Mouse (Mus musculus) embryonic stem cell, embryonic (primary cell): ENCODE measurements at regions not wholly inside any gene's neighbourhood (a gene's known extent, or its start where the extent isn't known, plus 50 kb on each side); places are given as distances from the start of the nearest gene placed in this dataset.
"Not testable (repeated sequence)": the region's sequence is repeated elsewhere in the genome, so short reads cannot be mapped to it uniquely, and the experiment has no call there.

Experiments
- CTCF ChIA-PET, 4 experiments: fragments of 300-600 bp in 2 of 4; fragments of 350-600 bp in 2 of 4; sonication (Branson Sonifier 250); formaldehyde crosslinking; loops; one replicate each; lab custom pipeline; 2022; ENCODE audit warnings: inconsistent platforms in 2 of 4; lab: Charles Lee
- POLR2A ChIA-PET, 4 experiments: fragments of 300-600 bp in 2 of 4; fragments of 350-600 bp in 2 of 4; sonication (Branson Sonifier 250); formaldehyde crosslinking; loops; one replicate each; lab custom pipeline; 2022; ENCODE audit warnings: antibody characterized with exemption in 4 of 4, inconsistent platforms in 1 of 4; lab: Charles Lee

DNA sequence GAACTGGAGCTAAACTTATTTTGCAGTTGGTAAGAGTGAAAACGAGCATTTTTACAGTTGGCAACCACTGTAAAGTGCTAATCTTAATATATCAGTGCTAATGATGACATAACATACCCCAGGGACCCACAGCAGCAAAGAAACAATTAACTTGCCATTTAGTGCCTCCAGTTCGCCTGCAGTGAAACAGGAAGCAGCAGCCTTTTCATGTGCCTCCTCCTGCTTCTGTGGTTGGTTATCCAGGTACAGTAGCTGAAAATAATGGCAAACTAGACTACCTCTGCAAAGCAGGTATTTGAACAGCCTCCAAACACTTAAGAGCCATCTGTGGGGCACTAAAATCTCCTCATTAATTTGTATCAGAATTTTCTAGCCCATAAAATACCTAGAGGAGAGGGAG, 584.8 kb upstream of the Pfkp start:
- POLR2A ChIA-PET, result no interaction called here
- CTCF ChIA-PET, result no interaction called here

DNA sequence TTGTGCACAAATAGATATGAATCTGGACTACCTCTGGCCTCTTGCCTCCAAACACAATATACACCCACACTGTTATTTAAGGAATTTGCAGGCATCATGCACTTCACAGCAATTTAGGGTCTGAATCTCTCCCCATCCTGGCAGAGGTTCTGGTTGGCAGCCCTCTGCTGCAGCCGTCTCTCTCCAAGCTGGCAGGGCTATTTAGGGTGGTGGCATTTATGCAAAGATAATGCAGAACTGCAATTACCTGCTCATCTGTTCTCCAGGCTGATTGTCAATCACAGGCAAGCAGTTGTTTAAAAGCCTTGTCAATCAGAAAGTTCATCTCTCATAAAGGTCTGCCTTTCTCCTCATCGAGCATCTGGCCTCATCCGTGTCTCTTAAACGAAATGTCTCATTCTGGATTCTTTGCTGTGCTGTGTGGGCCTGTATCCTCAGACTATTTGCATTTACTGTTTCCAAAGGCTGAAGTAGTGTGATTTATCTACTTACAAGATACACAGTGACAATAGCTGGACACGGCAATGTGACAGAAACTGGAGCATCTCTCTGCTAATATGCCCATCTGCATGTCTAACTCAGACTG, 558.1 kb upstream of the Pfkp start:
- POLR2A ChIA-PET, result no interaction called here
- CTCF ChIA-PET, result no interaction called here

DNA sequence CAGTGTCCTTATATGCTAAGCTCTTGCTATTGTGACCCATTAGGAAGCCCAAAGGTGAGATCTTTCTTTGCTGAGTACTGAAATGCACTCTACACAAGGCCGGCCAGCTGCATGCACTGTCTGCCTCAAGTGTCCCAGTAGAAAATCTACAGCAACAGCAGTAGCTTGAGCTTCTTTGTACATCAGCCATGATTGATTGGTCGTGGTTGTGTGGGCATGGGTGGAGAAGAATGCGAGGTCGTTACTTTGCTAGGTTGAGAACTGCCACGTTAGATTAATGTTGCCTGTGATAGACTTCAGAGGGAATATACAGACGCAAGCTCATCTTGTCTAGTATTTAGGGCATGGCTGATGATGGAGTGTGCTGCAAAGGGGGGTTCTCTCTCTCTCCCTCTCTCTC, 547.4 kb upstream of the Pfkp start:
- CTCF ChIA-PET, result no interaction called here
- POLR2A ChIA-PET, result interaction anchor here in 1 of 4 experiments (0.6 kb wide), 1 partner anchor 296 kb away, joined by 4 read pairs; no protein-coding TSS in a partner anchor

DNA sequence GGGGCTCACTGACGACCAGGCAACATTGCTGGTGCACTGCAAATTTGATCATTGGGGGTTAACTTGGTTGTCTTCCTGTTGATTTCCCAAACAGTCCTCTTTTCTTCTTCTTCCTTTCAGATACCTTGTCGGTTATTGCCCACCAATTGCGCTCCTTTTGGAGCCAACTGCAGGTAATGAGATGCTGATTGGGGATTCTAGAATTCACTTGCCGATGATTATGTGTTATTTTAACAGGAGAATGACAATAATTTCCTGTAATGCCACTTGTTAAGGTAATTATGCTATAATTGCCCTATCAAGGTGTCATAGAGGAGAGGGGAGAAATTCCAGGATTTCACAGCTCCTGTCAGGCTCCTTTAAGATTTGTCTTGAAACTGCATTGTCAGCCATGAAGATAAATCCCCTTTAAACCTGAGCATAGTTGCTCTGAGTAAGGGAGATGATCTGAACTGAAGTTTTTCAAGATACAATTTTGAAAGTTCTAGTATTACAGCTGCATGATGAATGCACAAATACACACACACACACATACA, 533.7 kb upstream of the Pfkp start:
- ChIA-PET POLR2A (no interaction called here), CTCF (no interaction called here)

DNA sequence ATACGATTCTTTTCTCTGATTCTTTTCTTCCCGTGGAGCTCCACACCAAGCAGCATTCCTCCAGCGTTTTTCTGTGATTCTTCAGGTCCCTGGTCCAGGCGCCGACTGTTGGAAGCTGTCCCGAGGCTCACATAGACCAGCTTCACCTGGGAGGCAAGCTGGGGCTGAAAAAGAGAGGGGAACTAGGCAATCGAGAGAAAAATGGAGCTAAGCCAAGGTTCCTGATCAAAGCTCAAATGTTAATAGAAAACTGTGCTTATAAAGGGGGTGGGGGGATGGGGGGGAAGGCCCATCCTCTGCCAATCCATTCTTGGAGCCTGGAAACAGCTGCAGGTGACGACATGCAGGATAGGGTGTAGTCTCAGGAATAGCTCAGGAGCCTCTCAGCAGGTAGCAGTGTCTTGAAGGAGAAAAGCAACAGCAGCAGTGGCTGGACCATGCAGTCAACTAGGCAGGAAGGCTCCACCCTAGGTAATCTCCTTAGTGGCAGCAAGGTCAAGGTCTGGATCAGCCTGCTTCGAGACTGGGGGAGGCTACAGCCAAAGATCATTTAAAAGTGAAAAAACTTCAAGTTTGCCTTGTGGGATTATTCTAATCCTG, 527.1 kb upstream of the Pfkp start:
- ChIA-PET CTCF (no interaction called here), POLR2A (interaction anchor here in 1 of 4 experiments (0.8 kb wide), 1 partner anchor 542 kb away, joined by 3 read pairs; no protein-coding TSS in a partner anchor)

DNA sequence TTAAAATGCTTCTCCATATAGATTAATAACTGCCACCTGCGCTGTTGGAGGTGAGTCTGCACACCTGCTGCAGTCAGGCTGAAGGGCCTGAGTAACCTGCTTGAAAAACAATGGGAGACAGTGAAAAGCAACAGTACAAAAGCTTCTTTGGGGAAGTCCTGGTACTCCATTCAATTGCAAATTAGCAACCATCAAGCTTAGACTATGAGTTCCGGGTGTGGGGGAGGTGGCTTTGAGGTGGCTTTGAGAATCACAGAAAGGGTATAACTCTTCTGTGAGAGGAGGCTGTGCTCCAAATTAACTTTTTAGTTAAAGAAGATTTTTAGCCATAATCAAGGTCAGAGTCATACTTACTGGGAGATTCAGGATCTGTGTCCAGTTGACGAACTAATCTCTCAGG, 521.5 kb upstream of the Pfkp start:
- POLR2A ChIA-PET, CTCF ChIA-PET: not testable (repeated sequence)

DNA sequence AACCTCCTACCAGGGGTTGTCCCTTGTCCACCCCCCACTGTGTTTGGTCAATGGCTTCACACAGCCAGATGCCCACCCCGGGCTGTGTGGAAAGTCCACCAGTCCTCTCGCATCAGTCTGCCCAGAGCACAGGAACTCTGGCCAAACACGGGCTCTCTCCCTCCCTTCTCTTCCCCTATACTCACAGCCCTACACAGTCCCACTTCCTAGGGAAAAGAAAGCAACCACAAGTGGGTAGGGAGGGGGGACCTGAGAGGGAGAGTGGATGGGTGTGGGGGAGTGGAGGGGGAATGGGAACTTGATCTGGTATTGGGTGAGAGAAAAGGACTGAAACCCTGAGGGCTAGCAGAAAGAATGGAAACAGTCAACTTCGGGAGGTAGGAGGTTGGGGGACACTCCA, 497.8 kb upstream of the Pfkp start:
- POLR2A ChIA-PET, result no interaction called here

DNA sequence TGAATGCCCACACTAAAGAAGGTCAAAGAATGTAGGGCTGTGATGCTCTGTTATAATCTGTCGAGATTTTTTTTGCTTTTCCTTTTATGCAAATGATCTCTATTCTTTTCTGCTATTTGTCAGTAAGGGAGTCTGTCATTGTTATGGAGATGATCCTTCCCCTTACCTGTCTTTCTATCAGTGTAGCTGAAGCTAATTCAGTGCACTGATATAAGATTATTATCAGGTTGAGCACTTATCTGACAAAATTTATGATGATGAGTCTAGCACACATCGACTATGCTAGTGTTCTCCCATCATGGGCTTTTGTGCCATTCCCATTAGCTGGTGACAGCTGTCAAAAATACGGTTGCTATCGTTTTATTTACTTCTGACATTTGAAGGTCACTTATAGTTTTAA, 462.0 kb upstream of the Pfkp start:
- CTCF ChIA-PET, result no interaction called here
- POLR2A ChIA-PET, result no interaction called here

More for the DNA sequence above, 497.8 kb upstream of the Pfkp start:
- CTCF ChIA-PET, result no interaction called here

DNA sequence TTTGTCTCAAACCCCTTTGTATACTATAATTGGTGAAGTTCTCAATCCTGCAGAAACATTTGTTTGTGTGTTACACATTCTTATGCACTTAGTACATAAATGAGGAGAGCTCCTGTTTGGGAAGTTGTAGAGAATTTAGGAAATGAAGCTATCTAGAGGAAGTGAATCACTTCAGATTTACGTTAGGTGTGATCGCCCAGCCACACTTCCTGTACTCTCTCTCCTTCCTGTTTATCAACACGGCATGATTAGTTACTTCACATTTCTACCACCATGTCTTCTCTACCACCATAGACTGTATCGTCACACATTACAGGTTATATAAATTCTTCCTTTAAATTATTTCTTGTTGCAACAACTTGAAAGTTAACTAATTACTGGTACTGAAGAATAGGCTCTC, 454.7 kb upstream of the Pfkp start:
- CTCF ChIA-PET, result no interaction called here
- POLR2A ChIA-PET, result no interaction called here

DNA sequence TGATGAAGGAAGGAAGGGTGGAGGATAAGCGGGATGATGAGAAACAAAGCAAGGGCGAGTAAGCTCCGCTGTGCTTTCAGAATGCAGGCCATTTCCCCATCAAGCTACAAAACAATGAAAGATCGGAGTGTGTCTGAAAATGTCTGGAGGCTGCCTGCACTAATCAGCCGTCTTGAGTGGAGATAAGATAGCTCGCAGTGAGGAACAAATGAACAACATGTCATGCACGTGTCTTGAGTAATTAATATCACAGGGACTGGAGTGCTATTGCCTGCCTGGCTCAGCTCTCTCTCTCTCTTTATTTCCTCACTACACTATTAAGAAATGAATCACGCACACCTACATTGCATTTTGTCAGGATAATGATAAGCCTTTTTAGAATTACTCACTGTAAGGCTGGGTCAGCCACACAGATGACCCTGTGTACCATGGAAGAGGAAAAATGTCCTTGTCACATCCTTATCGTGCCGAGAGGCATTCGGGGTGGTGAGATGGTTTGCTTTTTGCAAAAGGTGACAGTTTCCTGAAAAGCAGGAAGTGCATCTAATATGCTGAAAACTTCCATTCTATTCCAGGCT, 444.6 kb upstream of the Pfkp start:
- POLR2A ChIA-PET, result no interaction called here
- CTCF ChIA-PET, result no interaction called here

DNA sequence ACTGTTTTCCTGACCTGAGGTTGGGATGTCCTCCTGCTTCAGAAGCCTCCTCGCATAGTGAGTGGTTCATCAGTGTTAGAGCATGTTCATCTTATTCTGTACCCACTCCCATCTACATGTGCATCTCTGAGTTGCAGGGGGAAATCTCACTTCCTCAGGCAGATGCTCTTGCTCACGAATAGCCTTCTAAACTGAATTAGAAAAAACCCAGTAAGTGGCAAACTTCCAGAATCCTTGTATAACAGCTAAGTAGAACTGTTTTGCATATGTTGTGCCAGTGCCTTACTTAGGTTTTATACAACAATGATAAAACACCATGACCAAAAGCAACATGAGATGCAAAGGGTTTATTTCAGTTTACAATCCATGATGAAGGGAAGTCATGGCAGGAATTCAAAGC, 442.3 kb upstream of the Pfkp start:
- POLR2A ChIA-PET, result interaction anchor here in 1 of 4 experiments (1.3 kb wide), 1 partner anchor 10 kb away, joined by 4 read pairs; no protein-coding TSS in a partner anchor

DNA sequence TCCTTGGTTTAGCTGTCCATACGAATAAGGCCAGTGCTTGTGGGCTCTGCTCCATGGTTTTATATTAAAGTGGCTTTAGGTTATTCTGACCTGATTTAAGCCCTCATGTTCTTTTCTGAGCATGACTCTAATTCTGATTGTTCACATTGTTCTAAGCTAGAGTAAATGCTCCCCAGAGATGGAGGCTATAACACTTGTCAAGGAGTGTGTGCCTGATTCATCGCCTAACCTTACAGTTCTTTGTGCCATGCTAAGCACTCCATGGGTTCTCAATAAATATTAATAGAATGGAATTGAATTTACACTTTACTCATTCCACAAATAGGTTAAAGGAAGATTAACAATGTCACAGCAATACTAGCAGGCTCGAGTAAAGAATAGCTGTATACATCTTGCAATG, 417.6 kb upstream of the Pfkp start:
- CTCF ChIA-PET, result no interaction called here
- POLR2A ChIA-PET, result no interaction called here

More for the DNA sequence above, 442.3 kb upstream of the Pfkp start:
- CTCF ChIA-PET, result no interaction called here

DNA sequence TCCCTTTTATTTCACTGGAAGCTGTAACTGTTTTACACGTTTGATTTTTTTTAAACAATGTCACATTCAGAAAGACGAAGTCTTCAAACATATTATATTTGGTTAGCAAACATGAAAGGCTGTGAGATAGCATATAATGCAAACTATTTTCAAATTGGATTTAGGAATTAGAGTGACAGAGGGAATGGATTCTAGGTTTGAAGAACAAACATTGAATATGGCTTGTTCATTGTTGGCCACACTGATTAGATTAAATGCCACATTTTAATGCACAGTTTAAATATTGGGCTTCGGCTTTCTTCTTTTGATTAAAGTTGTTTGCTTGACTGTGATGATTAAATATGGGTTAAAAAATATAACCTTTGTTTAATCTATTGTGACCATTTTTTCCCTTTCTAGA, 415.1 kb upstream of the Pfkp start:
- ChIA-PET CTCF (no interaction called here), POLR2A (no interaction called here)

DNA sequence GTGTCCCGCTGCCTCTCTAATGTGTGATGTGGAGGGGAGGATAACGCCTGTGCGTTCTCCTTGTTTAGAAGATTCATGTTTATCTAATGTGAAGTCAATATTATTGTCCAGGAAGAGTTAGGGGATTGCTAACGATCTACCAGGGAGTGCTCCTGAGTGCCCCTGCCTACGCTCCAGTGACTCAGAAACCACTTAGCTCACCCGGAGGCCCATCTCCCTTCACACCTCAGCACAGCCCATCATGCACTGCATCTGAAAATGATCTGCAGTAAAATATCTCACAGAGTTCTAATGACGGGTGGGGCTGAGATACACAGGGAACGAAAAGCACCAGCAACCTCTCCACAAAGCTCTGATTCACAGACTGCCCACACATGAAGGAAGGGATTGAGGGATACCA, 409.0 kb upstream of the Pfkp start:
- CTCF ChIA-PET, result no interaction called here

More for the DNA sequence above, 409.0 kb upstream of the Pfkp start:
- POLR2A ChIA-PET, result interaction anchor here in 1 of 4 experiments (1.1 kb wide), 1 partner anchor 9 kb away, joined by 3 read pairs; no protein-coding TSS in a partner anchor
